Mouse (Mus musculus) left cerebral cortex, adult 2 months (tissue): ENCODE results near the gene Ece1. TPM values are rescaled to one million over a fixed set of nuclear protein-coding genes. Genes with fewer than 3 reads are reported as not detected.
A peak's percentile ranks its signal among the peaks of the same experiment; 100 is the strongest.

Source experiments
- DNase-seq, 2 experiments: peaks; one replicate each; pipeline ENCODE4 v3.0.0; 2021 to 2022; ENCODE audit warnings: low spot score in 2 of 2, mixed read lengths in 1 of 2; ENCODE audit errors: extremely low spot score in 1 of 2
- H3K27ac ChIP-seq: fragments of 200-600 bp; 2 replicates; pipeline ENCODE4 v1.8.1; 2022
- H3K4me3 ChIP-seq: fragments of 200-600 bp; 2 replicates; pipeline ENCODE4 v1.8.1; 2022
- CTCF ChIP-seq: fragments of 200-600 bp; IDR thresholded peaks from 2 replicates; pipeline ENCODE4 v1.8.1; 2022; ENCODE audit warnings: antibody characterized with exemption, mild to moderate bottlenecking, moderate library complexity
- intact Hi-C: fragments of 180-260 bp; cut with DNase I; formaldehyde crosslinking; loops from one replicate; pipeline ENCODE4 v1.15.1; 2025
- total RNA-seq, 2 experiments: library from RNA; stranded (reverse); gene quantifications; 2 replicates each; pipeline ENCODE4 v1.2.3; 2021

Gene Ece1
- total RNA-seq, 2 experiments from 2014 or later = 83.7 to 98.1 TPM

DNA sequence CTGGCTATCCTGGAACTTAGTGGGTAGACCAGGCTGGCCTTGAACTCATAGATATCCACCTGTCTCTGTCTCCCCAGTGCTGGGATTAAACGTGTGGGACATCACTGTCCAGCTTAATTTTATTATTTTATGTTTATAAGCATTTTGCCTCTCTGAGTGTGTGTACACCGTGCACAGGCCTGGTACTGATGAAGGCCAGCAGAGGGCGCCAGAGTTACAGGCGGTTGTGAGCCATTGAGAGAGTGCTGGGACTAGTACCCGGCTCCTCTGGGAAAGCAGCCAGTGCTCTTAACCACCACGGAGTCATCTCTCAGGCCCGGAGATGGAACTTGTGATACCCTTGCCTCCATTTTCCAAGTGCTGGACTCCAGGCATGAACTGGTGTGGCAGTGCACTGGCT, 4.9 kb upstream of the Ece1 start:
- no peak overlapping the region for H3K4me3 ChIP-seq
- intact Hi-C loops = no loop called here

GRCm38 (mm10) chr4:137858371-137858770, 3.7 kb upstream of the Ece1 start:
- DNase-seq = no peak
- TF ChIP-seq CTCF = no peak
- Histone ChIP-seq H3K27ac (no peak overlapping the region), H3K4me3 (no peak overlapping the region)
- intact Hi-C loops = no loop called here

More for the DNA sequence above, 4.9 kb upstream of the Ece1 start:
- no peak for DNase-seq
- no peak overlapping the region for H3K27ac ChIP-seq
- peak; percentile 65 for TF ChIP-seq CTCF

- no peak for TF ChIP-seq CTCF
- H3K27ac ChIP-seq = peak overlapping the region; percentile 82
- peak overlapping the region; percentile 95 for H3K4me3 ChIP-seq
- intact Hi-C loops = no loop called here
- DNase-seq = no peak
Observed at GRCm38 (mm10) chr4:137861461-137862011, 501 bp upstream of the Ece1 start.

- intact Hi-C loops = no loop called here
- peak overlapping the region; percentile 95 for H3K4me3 ChIP-seq
Observed at GRCm38 (mm10) chr4:137862516-137863240, 641 bp downstream of the Ece1 start.

DNA sequence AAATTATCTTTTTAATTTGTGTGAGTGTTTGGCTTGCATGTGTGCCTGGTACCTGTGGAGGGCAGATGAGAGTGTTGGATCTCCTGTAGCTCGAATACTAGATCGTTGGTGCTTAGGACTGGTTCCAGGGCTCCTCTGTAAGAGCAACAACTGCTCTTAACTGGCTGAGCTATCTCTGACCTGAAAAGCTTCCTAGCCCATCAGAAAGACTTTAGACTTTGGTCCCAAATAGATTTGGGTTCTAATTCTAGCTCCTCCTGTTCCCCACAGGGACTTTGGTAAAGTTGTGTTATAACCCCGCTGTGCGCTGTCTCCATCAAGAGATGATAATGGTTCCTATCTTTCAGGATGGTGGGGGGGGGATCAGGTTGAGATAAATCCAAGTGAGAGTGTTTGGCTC, 2.0 kb downstream of the Ece1 start:
- Histone ChIP-seq H3K27ac (peak overlapping the region; percentile 84), H3K4me3 (peak overlapping the region; percentile 95)
- intact Hi-C loops = loop anchor here (2.0 kb wide), 1 partner anchor 79 kb away; no protein-coding TSS in a partner anchor
- no peak; the same call in 1 of the 2 replicates for TF ChIP-seq CTCF
- DNase-seq = no peak

More at GRCm38 (mm10) chr4:137862516-137863240, 641 bp downstream of the Ece1 start:
- no peak for DNase-seq
- H3K27ac ChIP-seq = peak overlapping the region; percentile 89
- no peak for TF ChIP-seq CTCF

DNA sequence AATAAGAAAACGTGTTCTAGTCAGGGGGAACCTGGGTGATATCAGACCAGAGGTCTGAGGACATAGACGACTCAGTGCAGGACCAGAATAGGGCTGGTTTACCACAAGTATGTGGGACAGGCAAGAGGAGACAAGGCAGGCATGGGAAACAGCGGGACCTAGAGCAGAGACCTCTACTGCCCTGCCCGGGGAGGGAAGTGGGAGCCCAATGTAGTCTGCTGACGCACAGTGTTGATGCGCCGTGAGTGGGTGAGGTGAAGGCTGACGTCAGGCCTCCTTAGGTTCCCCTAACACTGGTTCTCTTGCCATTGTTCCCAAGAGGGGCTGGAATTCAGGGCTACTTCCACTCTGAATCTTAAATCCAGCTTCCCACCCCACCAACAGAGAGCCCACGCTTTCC, 2.7 kb downstream of the Ece1 start:
- no peak for TF ChIP-seq CTCF
- intact Hi-C loops = loop anchor here (2.0 kb wide), 1 partner anchor 78 kb away; no protein-coding TSS in a partner anchor
- H3K4me3 ChIP-seq = peak overlapping the region; percentile 95
- H3K27ac ChIP-seq = peak overlapping the region; percentile 84
- peak; percentile 45 to 60 for DNase-seq

- Histone ChIP-seq H3K27ac (peak overlapping the region; percentile 84), H3K4me3 (peak overlapping the region; percentile 95)
- peak; percentile 48 to 56 for DNase-seq
- TF ChIP-seq CTCF = no peak
- intact Hi-C loops = loop anchor here (2.0 kb wide), 1 partner anchor 78 kb away; no protein-coding TSS in a partner anchor
Observed at GRCm38 (mm10) chr4:137865221-137865641, 3.2 kb downstream of the Ece1 start.

- no peak for DNase-seq
- intact Hi-C loops = no loop called here
- peak overlapping the region; percentile 95 for H3K4me3 ChIP-seq
- TF ChIP-seq CTCF = no peak
- H3K27ac ChIP-seq = peak overlapping the region; percentile 84
Observed at GRCm38 (mm10) chr4:137866206-137866863, 4.3 kb downstream of the Ece1 start.

GRCm38 (mm10) chr4:137867225-137867624, 5.2 kb downstream of the Ece1 start:
- TF ChIP-seq CTCF = no peak
- intact Hi-C loops = no loop called here
- DNase-seq = no peak
- H3K4me3 ChIP-seq = no peak overlapping the region
- H3K27ac ChIP-seq = no peak overlapping the region

DNA sequence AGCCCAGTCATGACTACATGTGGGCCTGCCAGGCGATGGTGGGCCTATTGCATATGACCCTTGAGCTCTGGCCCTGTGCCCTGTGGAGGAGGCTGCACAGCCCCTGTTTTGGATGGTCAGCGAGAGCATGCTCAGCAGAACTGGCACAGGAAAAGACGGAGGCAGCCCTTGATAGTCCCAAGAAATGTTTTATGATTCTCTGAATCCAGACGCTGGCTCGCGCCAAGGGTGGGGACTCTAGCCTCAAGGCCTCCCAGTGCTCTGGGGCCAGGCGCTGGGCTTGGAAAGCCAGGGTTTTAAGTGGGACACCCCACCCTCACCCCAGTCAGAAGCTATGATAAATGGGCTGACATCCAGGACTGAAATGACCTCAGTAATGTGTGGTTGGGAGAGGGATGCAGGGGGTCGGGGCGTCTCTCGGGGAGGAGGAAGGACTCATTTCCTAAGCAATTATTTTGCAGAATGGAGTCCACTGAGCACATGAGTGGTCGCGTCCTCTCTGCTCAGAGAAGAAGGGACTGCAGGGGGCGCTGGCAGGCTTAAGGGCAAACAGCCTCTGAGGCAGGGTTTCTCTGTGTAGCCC, 5.7 kb downstream of the Ece1 start:
- DNase-seq = no peak
- peak; percentile 26 for TF ChIP-seq CTCF
- intact Hi-C loops = no loop called here
- H3K27ac ChIP-seq = no peak overlapping the region
- H3K4me3 ChIP-seq = no peak overlapping the region

- DNase-seq = no peak
- no peak for TF ChIP-seq CTCF
- Histone ChIP-seq H3K4me3 (no peak overlapping the region), H3K27ac (no peak overlapping the region)
- intact Hi-C loops = no loop called here
Observed at GRCm38 (mm10) chr4:137869667-137870274, 7.7 kb downstream of the Ece1 start.

GRCm38 (mm10) chr4:137870979-137871378, 8.9 kb downstream of the Ece1 start:
- Histone ChIP-seq H3K4me3 (no peak overlapping the region), H3K27ac (no peak overlapping the region)
- TF ChIP-seq CTCF = peak; percentile 62
- intact Hi-C loops = no loop called here
- no peak for DNase-seq
